Mouse (Mus musculus) gastrocnemius, postnatal 10 days (tissue): ENCODE measurements at regions not wholly inside any gene's neighbourhood (a gene's known extent, or its start where the extent isn't known, plus 50 kb on each side); places are given as distances from the start of the nearest gene placed in this dataset.

Experiments
- DNase-seq: peaks from one replicate; pipeline ENCODE4 v3.0.0; 2021; ENCODE audit warnings: mixed read lengths

DNA sequence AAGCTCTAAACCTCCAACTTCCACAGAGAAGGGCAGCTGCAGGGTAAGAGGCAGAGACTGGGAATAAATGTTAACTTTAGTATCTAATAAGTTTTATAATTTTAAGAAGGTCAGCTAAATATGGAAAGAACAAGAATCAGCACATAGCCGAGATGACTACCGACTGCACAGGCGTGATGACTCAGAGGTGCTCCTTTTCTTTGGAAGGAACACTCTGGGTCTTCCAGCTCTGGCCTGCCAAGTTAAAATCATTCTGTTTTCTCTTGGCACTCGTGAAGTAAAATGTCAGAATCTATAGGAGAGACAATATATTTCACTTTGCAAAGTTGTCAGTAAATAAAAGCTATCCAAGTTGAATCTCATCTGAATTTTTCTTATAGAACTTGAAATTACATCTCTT lies 96.2 kb upstream of the Magi2 start:
- no peak for DNase-seq

DNA sequence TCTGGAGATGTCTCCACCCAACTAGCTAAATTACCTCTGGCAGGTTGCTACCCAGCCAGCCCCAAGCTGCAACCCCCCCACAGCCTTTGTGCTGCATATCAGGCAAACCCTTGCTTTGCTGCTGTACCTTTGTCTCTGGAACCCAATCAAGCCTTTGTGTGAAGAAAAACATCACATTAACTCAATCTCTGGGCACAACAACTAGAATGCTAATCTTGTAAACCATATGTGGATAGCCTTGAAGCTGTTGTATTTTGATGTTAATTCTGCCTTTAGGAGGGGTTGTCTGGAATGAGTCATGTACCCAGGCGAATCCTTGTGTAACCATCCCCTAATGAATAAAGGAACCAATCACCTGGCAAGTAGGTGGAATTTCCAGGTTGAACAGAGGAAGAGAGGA lies 72.3 kb upstream of the Magi2 start:
- DNase-seq, result no peak

DNA sequence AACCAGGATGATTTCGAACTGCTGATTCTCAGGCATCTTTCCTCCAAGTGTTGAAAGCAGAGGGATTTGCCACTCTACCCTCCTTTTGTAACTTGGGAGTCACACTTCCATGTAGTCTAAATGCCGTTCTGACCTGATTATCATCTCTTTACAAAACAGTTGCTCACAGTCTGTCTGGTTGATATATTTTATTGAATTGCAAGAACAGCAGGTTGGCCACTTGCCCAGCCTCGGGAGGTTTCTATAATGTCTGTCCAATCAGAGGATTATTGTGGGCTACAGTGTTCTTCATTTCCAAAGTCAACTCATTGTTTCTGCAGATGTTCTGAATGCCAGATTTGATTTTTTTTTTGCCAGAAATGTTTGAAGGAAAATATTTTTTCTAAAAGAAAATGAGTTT lies 68.6 kb upstream of the Magi2 start:
- DNase-seq, result peak; percentile 29

DNA sequence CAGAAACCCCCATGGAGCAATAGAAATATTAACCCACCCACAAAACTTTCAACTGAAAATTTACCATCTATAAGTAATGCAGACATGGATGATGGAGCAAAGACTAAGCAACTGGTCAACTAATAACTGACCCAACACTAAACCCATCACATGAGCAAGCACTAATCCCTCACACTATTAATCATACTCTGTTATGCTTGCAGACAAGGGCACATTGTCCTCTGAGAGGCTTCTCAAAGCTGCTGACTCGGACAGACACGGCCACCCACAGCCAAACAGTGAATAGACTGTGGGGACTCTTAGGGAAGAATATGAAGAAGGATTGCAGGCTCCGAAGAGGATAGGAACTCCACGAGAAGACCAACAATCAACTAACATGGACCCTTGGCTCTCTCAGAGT lies 66.6 kb upstream of the Magi2 start:
- no peak for DNase-seq
